10 mouse cellular contexts compared by ENCODE assay signal in the genomic region with DNA sequence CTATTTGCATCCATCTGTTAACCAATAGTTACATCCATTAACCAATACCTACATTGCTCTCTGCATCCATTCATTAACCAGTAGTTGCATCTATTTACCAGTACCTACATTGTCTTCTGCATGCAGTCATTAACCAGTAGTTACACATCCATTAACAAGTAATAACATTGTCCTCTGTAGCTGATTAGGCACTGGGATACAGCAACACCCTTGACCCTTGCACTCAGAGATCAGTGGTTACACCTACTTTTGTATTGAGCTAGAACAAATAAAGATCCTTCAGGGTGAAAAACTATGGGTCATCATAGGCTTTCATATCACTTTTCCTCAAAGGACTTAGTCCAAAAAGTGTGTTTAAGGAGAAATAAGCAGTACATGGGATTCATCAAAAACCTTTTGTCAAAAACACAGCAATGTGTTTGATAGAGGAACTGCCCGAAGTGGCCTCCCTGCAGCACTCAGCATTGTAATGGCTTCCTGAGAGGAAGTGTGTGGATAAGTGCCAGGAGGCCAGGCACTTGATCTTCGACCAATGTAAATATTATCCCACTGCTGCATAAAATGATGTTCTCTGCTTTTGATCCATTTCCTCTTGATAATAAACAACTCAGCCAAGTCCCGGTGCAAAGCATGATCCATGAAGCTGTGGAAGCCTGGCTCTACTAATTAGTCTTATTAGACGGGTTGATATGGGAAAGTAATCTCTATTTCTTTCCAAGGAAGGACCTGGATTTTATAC.
DNase-seq lines count a peak whose midpoint lies in the region; ATAC-seq lines count a peak whose summit lies in the region.
"Had no signal": no experiment of that assay in that cellular context is flagged by ENCODE, and none has a peak within 500 bp of the region (broad histone marks: within the 10 kb centered on the region; RNA-seq: fewer than 3 reads in every experiment).

No protein-coding gene starts in this region.

- H3K4me3 ChIP-seq in heart, embryonic 16.5 days (ENCODE audit: low read length), result no peak overlapping the region
- H3K4me3 ChIP-seq: forebrain, embryonic 12.5 days had no signal

- peak; percentile 7 for DNase-seq in ovary, adult 18-20 months (ENCODE audit: low spot score)
- no peak for DNase-seq in ovary, postnatal 36 days (ENCODE audit: low spot score)
- DNase-seq in kidney, postnatal 25 days, result peak; percentile 61 to 69
- DNase-seq in yolk sac, embryonic 10.5 days (ENCODE audit: low spot score), result peak; percentile 4
- DNase-seq in urinary bladder, postnatal 36 days (ENCODE audit: low spot score in 2 of 2), result no peak
- DNase-seq in adipocyte (ENCODE audit: low spot score), result no peak
- no peak for DNase-seq in thymus, postnatal 25 days
- DNase-seq: right cerebral cortex, postnatal 14 days had no signal

- H3K4me1 ChIP-seq in heart, embryonic 16.5 days (ENCODE audit: control insufficient read depth, insufficient read depth, low read length), result no peaks in the 10 kb centered on the region
- H3K4me1 ChIP-seq: forebrain, embryonic 12.5 days had no signal

- H3K9me3 ChIP-seq in heart, embryonic 16.5 days (replicated peaks; ENCODE audit: control insufficient read depth, low read length), result no peaks in the 10 kb centered on the region
- H3K9me3 ChIP-seq: forebrain, embryonic 12.5 days had no signal

- H3K27me3 ChIP-seq in heart, embryonic 16.5 days (ENCODE audit: control insufficient read depth, insufficient read depth, low read length), result no peaks in the 10 kb centered on the region
- H3K27me3 ChIP-seq: forebrain, embryonic 12.5 days had no signal

- no peak overlapping the region for H3K9ac ChIP-seq in heart, embryonic 16.5 days (ENCODE audit: low read length)
- H3K9ac ChIP-seq: forebrain, embryonic 12.5 days had no signal

- H3K27ac ChIP-seq in heart, embryonic 16.5 days (ENCODE audit: low read length), result no peak overlapping the region
- H3K27ac ChIP-seq: forebrain, embryonic 12.5 days had no signal

- ATAC-seq in heart, embryonic 16.5 days (replicated peaks; ENCODE audit: extremely low read depth, insufficient read depth, low FRiP score), result peak; percentile 80

- no peak overlapping the region for H3K4me2 ChIP-seq in heart, embryonic 16.5 days (ENCODE audit: low read depth, low read length)
- H3K4me2 ChIP-seq: forebrain, embryonic 12.5 days had no signal

- WGBS in heart, embryonic 16.5 days, result 39% methylated on average over 4 of the region's 4 CpGs

- no peaks in the 10 kb centered on the region for H3K36me3 ChIP-seq in heart, embryonic 16.5 days (ENCODE audit: control insufficient read depth, insufficient read depth)
- H3K36me3 ChIP-seq: forebrain, embryonic 12.5 days had no signal

Comparison
In these comparisons a context has a peak if more than half of its experiments do, and no peak if none do; other contexts are left out.
1. DNase-seq: peak in ovary, adult 18-20 months (single experiment), kidney, postnatal 25 days (2 of 2) and yolk sac, embryonic 10.5 days (single experiment); none in ovary, postnatal 36 days (single experiment), urinary bladder, postnatal 36 days (0 of 2), adipocyte (single experiment) and thymus, postnatal 25 days (single experiment).